Mouse (Mus musculus) adrenal gland (tissue): ENCODE measurements around the gene Fhit.

Experiments used
- intact Hi-C: fragments of 180-260 bp; cut with DNase I; formaldehyde crosslinking; loops from one replicate; pipeline ENCODE4 v1.15.1; 2025

Fhit gene

GRCm38 (mm10) chr14:10166641-10167429 lies 995.0 kb downstream of the Fhit start:
- intact Hi-C loops: no loop called here

- intact Hi-C loops: no loop called here
Measured at GRCm38 (mm10) chr14:10149872-10150271, 1012.0 kb downstream of the Fhit start.

GRCm38 (mm10) chr14:10139311-10139710 lies 1022.5 kb downstream of the Fhit start:
- intact Hi-C loops: no loop called here

- intact Hi-C loops: no loop called here
Measured at GRCm38 (mm10) chr14:10133873-10134272, 1028.0 kb downstream of the Fhit start.

GRCm38 (mm10) chr14:10129675-10130074 lies 1032.2 kb downstream of the Fhit start:
- intact Hi-C loops: no loop called here

- intact Hi-C loops: no loop called here
Measured at GRCm38 (mm10) chr14:10129088-10129487, 1032.7 kb downstream of the Fhit start.

- intact Hi-C loops: no loop called here
Measured at GRCm38 (mm10) chr14:10126536-10126935, 1035.3 kb downstream of the Fhit start.

- intact Hi-C loops: no loop called here
Measured at GRCm38 (mm10) chr14:10122176-10122575, 1039.7 kb downstream of the Fhit start.

GRCm38 (mm10) chr14:10096236-10096635 lies 1065.6 kb downstream of the Fhit start:
- intact Hi-C loops: no loop called here

- intact Hi-C loops: no loop called here
Measured at GRCm38 (mm10) chr14:10079062-10079461, 1082.8 kb downstream of the Fhit start.

- intact Hi-C loops: no loop called here
Measured at GRCm38 (mm10) chr14:10049947-10050346, 1111.9 kb downstream of the Fhit start.

GRCm38 (mm10) chr14:10047123-10047783 lies 1114.6 kb downstream of the Fhit start:
- intact Hi-C loops: no loop called here

GRCm38 (mm10) chr14:10046336-10047122 lies 1115.3 kb downstream of the Fhit start:
- intact Hi-C loops: no loop called here

GRCm38 (mm10) chr14:10038021-10038420 lies 1123.8 kb downstream of the Fhit start:
- intact Hi-C loops: no loop called here

- intact Hi-C loops: no loop called here
Measured at GRCm38 (mm10) chr14:10036685-10037215, 1125.1 kb downstream of the Fhit start.

- intact Hi-C loops: no loop called here
Measured at GRCm38 (mm10) chr14:10035682-10036081, 1126.2 kb downstream of the Fhit start.

- intact Hi-C loops: no loop called here
Measured at GRCm38 (mm10) chr14:10035270-10035669, 1126.6 kb downstream of the Fhit start.

- intact Hi-C loops: loop anchor here (10.0 kb wide), 1 partner anchor 629 kb away; no protein-coding TSS in a partner anchor
Measured at GRCm38 (mm10) chr14:10023382-10023781, 1138.5 kb downstream of the Fhit start.

- intact Hi-C loops: loop anchor here (10.0 kb wide), 1 partner anchor 628 kb away; no protein-coding TSS in a partner anchor
Measured at GRCm38 (mm10) chr14:10022304-10022703, 1139.5 kb downstream of the Fhit start.

- intact Hi-C loops: loop anchor here (10.0 kb wide), 1 partner anchor 626 kb away; no protein-coding TSS in a partner anchor
Measured at GRCm38 (mm10) chr14:10020400-10021140, 1141.3 kb downstream of the Fhit start.

- intact Hi-C loops: no loop called here
Measured at GRCm38 (mm10) chr14:10013817-10014266, 1148.0 kb downstream of the Fhit start.
